Mouse (Mus musculus) left cerebral cortex, postnatal 36 days (tissue): ENCODE data around the gene Mgat1. TPM values are rescaled to one million over a fixed set of nuclear protein-coding genes. Genes with fewer than 3 reads are reported as not detected.
"Not testable (repeated sequence)": the region's sequence is repeated elsewhere in the genome, so short reads cannot be mapped to it uniquely, and the experiment has no call there.

Experiments used
- DNase-seq, 2 experiments: peaks; one replicate each; pipeline ENCODE4 v3.0.0; 2021 to 2022; ENCODE audit warnings: low spot score in 2 of 2, mixed read lengths in 1 of 2
- intact Hi-C: fragments of 180-260 bp; cut with DNase I; formaldehyde crosslinking; loops from one replicate; pipeline ENCODE4 v1.15.1; 2025
- total RNA-seq, 2 experiments: library from RNA; stranded (reverse); gene quantifications; 2 replicates each; pipeline ENCODE4 v1.2.3; 2021

The Mgat1 gene
- total RNA-seq, 2 experiments from 2014 or later, result 66.0 to 78.6 TPM

DNA sequence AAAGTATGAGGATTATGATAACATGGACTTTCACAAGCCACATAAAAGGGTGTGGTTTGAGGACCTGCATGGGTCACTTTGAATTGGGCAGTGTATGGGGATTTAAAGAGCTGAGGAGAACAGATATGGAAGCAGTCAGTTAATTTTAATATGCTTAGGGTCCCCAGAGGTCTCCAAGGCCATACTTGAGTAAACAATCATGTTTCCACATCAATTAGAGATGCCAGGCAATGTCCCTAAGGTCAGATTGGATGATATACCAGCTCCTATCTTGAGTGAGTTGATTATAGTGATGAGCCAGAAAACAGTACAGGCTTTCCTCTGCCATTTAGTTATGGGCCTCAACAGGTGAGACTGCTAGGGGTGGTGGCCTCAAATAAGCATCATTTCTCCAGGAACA, 60.5 kb downstream of the Mgat1 start, which contains the start of gene Olfr10:
TSS of gene Olfr10 (plus strand) at position 301 of the 400 bp plus-strand sequence.
- DNase-seq, result no peak
- intact Hi-C loops, result no loop called here

DNA sequence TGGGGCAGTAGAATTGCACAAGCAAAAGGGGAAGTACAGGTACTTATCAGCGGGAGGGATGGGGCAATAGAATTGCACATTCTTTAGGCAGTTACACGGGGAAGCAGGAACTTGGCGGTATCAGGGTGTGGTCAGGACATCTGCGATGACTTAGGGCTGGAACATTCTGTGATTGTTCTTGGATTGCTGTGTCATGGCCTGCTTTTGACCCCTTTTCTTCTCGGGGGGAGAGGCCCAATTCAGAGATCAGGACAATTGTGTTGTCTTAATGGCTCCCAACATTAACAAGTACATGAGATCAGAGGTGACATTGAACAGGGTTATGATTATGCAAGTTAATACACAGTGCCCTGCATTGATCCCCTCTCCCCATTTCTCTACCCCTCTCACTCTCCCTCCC, 64.6 kb downstream of the Mgat1 start:
- intact Hi-C loops, DNase-seq: not testable (repeated sequence)

Other genes starting within 250 kb of the Mgat1 start
- gene 9930111J21Rik2, start 192.9 kb upstream of the Mgat1 start, total RNA-seq, result 1 to 10 TPM; 1.1 to 1.2 TPM
- gene Tgtp2, start 180.0 kb upstream of the Mgat1 start, total RNA-seq, result under 1 TPM in 1 of 2 experiments, not detected in 1; 0.18 TPM
- under 1 TPM in 1 of 2 experiments, not detected in 1; 0.74 TPM for gene Ifi47, start 167.6 kb upstream of the Mgat1 start, total RNA-seq
- not detected for gene Olfr1396, start 129.3 kb upstream of the Mgat1 start, total RNA-seq
- gene Olfr1395, start 101.9 kb upstream of the Mgat1 start, total RNA-seq, result not detected
- not detected for gene Olfr1394, start 89.8 kb upstream of the Mgat1 start, total RNA-seq
- gene Btnl9, start 57.0 kb upstream of the Mgat1 start, total RNA-seq, result not detected
- gene Zfp62, start 40.9 kb upstream of the Mgat1 start, total RNA-seq, result 10 to 100 TPM; 45.8 to 55.7 TPM
- under 1 TPM; 0.25 to 0.29 TPM for gene Olfr1393, start 34.1 kb downstream of the Mgat1 start, total RNA-seq
- gene Olfr1392, start 41.1 kb downstream of the Mgat1 start, total RNA-seq, result not detected
- not detected for gene Olfr10, start 60.5 kb downstream of the Mgat1 start, total RNA-seq
- not detected for gene Olfr1391, start 78.6 kb downstream of the Mgat1 start, total RNA-seq
- not detected for gene Olfr1390, start 91.0 kb downstream of the Mgat1 start, total RNA-seq
- gene Olfr1389, start 178.9 kb downstream of the Mgat1 start, total RNA-seq, result not detected
- under 1 TPM; 0.17 to 0.48 TPM for gene Olfr1388, start 192.4 kb downstream of the Mgat1 start, total RNA-seq
- gene Olfr1387, start 211.2 kb downstream of the Mgat1 start, total RNA-seq, result not detected
- gene Olfr1386, start 220.9 kb downstream of the Mgat1 start, total RNA-seq, result not detected
- gene Olfr1385, start 244.9 kb downstream of the Mgat1 start, total RNA-seq, result under 1 TPM in 1 of 2 experiments, not detected in 1; 0.11 TPM